Mouse (Mus musculus) embryonic facial prominence, embryonic 13.5 days (tissue): ENCODE data around the gene Tbc1d5. TPM values are rescaled to one million over a fixed set of nuclear protein-coding genes. Genes with fewer than 3 reads are reported as not detected.

Source experiments
- ATAC-seq: fragments of 200-750 bp; cut with Nextera tagmentation; 2 replicates; pipeline ENCODE4 v1.8.0; 2017; ENCODE audit warnings: low read depth; ENCODE audit not compliant: insufficient number of reproducible peaks, insufficient read depth, low FRiP score, low TSS enrichment
- H3K27ac ChIP-seq: fragments of 300-500 bp; sonication (generic); 2 replicates; pipeline ENCODE4 v1.5.1; 2015; ENCODE audit warnings: moderate library complexity, mild to moderate bottlenecking, inconsistent platforms
- H3K27me3 ChIP-seq: fragments of 300-500 bp; sonication (generic); 2 replicates; pipeline ENCODE4 v1.6.1; 2015; ENCODE audit warnings: mild to moderate bottlenecking, inconsistent platforms
- H3K36me3 ChIP-seq: fragments of 300-500 bp; sonication (generic); 2 replicates; pipeline ENCODE4 v1.6.1; 2015; ENCODE audit warnings: mild to moderate bottlenecking, inconsistent platforms
- H3K4me1 ChIP-seq: fragments of 300-500 bp; sonication (generic); 2 replicates; pipeline ENCODE4 v1.6.1; 2015; ENCODE audit warnings: inconsistent platforms
- H3K4me2 ChIP-seq: fragments of 300-500 bp; sonication (generic); 2 replicates; pipeline ENCODE4 v1.6.1; 2015; ENCODE audit warnings: moderate library complexity, mild to moderate bottlenecking, inconsistent platforms
- H3K4me3 ChIP-seq: fragments of 300-500 bp; sonication (generic); 2 replicates; pipeline ENCODE4 v1.5.1; 2015; ENCODE audit warnings: mild to moderate bottlenecking, inconsistent platforms
- H3K9ac ChIP-seq: fragments of 300-500 bp; sonication (generic); 2 replicates; pipeline ENCODE4 v1.6.1; 2015; ENCODE audit warnings: mild to moderate bottlenecking, inconsistent platforms
- H3K9me3 ChIP-seq: fragments of 300-500 bp; sonication (generic); 2 replicates; pipeline ENCODE4 v1.6.1; 2016; ENCODE audit warnings: inconsistent platforms
- WGBS: fragments of 180-500 bp; shearing (Covaris S2); methylation state at CpG from one replicate; pipeline ENCODE4 v1.1.7; 2015; ENCODE audit warnings: mixed read lengths; 5-methylcytosine and 5-hydroxymethylcytosine counted together
- polyA plus RNA-seq: library from polyadenylated mRNA; unstranded; fragments of >200 nt; fragmentation: Nextera tagmentation; extraction: Ambion mirVana; gene quantifications from 2 replicates; pipeline ENCODE4 v1.2.1, GENCODE M21; 2015

Gene Tbc1d5
- polyA plus RNA-seq, 1 experiment from 2014 or later = 13.4 TPM

- Histone ChIP-seq H3K36me3 (no peaks in the 10 kb centered on the region), H3K4me3 (no peak overlapping the region), H3K4me2 (no peak overlapping the region), H3K27me3 (no peaks in the 10 kb centered on the region), H3K4me1 (no peaks in the 10 kb centered on the region), H3K27ac (no peak overlapping the region), H3K9ac (no peak overlapping the region), H3K9me3 (no peaks in the 10 kb centered on the region)
- 91% methylated on average over 2 of the region's 2 CpGs for WGBS
- no peak for ATAC-seq
These were observed 387.5 kb downstream of the Tbc1d5 start for GRCm38 (mm10) chr17:50791671-50792070.

- H3K4me3 ChIP-seq = no peak overlapping the region
- ATAC-seq = no peak
- no peaks in the 10 kb centered on the region for H3K27me3 ChIP-seq
- no peaks in the 10 kb centered on the region for H3K36me3 ChIP-seq
- H3K4me2 ChIP-seq = no peak overlapping the region
- no peak overlapping the region for H3K9ac ChIP-seq
- 89% methylated on average over 4 of the region's 4 CpGs for WGBS
- no peaks in the 10 kb centered on the region for H3K4me1 ChIP-seq
- no peak overlapping the region for H3K27ac ChIP-seq
- H3K9me3 ChIP-seq = no peaks in the 10 kb centered on the region
These were observed 390.3 kb downstream of the Tbc1d5 start for GRCm38 (mm10) chr17:50788835-50789234.

- H3K36me3 ChIP-seq = no peaks in the 10 kb centered on the region
- H3K9me3 ChIP-seq = no peaks in the 10 kb centered on the region
- ATAC-seq = no peak
- 65% methylated on average over 3 of the region's 3 CpGs for WGBS
- H3K4me1 ChIP-seq = no peaks in the 10 kb centered on the region
- H3K4me2 ChIP-seq = no peak overlapping the region
- H3K9ac ChIP-seq = no peak overlapping the region
- no peak overlapping the region for H3K27ac ChIP-seq
- H3K4me3 ChIP-seq = no peak overlapping the region
- no peaks in the 10 kb centered on the region for H3K27me3 ChIP-seq
These were observed 403.9 kb downstream of the Tbc1d5 start for GRCm38 (mm10) chr17:50775247-50775646.

- no peaks in the 10 kb centered on the region for H3K9me3 ChIP-seq
These were observed 414.8 kb downstream of the Tbc1d5 start for GRCm38 (mm10) chr17:50764387-50764786.

GRCm38 (mm10) chr17:50763407-50763806, 415.7 kb downstream of the Tbc1d5 start:
- no peak for ATAC-seq
- H3K4me3 ChIP-seq = no peak overlapping the region
- H3K27me3 ChIP-seq = no peaks in the 10 kb centered on the region
- no peak overlapping the region for H3K4me2 ChIP-seq
- WGBS = 75% methylated on average over 5 of the region's 5 CpGs
- H3K9ac ChIP-seq = no peak overlapping the region
- no peaks in the 10 kb centered on the region for H3K36me3 ChIP-seq
- no peak overlapping the region for H3K27ac ChIP-seq
- H3K4me1 ChIP-seq = no peaks in the 10 kb centered on the region
- no peaks in the 10 kb centered on the region for H3K9me3 ChIP-seq

More at GRCm38 (mm10) chr17:50764387-50764786, 414.8 kb downstream of the Tbc1d5 start:
- Histone ChIP-seq H3K4me1 (no peaks in the 10 kb centered on the region), H3K9ac (no peak overlapping the region), H3K27ac (no peak overlapping the region), H3K4me2 (no peak overlapping the region), H3K27me3 (no peaks in the 10 kb centered on the region), H3K36me3 (no peaks in the 10 kb centered on the region), H3K4me3 (no peak overlapping the region)
- no peak for ATAC-seq
- 96% methylated on average over 7 of the region's 7 CpGs for whole genome bisulfite sequencing

GRCm38 (mm10) chr17:50762231-50762630, 416.9 kb downstream of the Tbc1d5 start:
- H3K4me3 ChIP-seq = no peak overlapping the region

GRCm38 (mm10) chr17:50761082-50761481, 418.1 kb downstream of the Tbc1d5 start:
- Histone ChIP-seq H3K4me1 (no peaks in the 10 kb centered on the region), H3K9me3 (no peaks in the 10 kb centered on the region), H3K4me3 (no peak overlapping the region), H3K27ac (no peak overlapping the region), H3K4me2 (no peak overlapping the region), H3K9ac (no peak overlapping the region), H3K27me3 (no peaks in the 10 kb centered on the region), H3K36me3 (no peaks in the 10 kb centered on the region)
- 46% methylated on average over 5 of the region's 5 CpGs for WGBS
- ATAC-seq = no peak

More at GRCm38 (mm10) chr17:50762231-50762630, 416.9 kb downstream of the Tbc1d5 start:
- H3K27me3 ChIP-seq = no peaks in the 10 kb centered on the region
- WGBS = 84% methylated on average over 5 of the region's 5 CpGs
- no peaks in the 10 kb centered on the region for H3K36me3 ChIP-seq
- H3K4me2 ChIP-seq = no peak overlapping the region
- no peak for ATAC-seq
- H3K4me1 ChIP-seq = no peaks in the 10 kb centered on the region
- H3K9me3 ChIP-seq = no peaks in the 10 kb centered on the region
- H3K27ac ChIP-seq = no peak overlapping the region
- H3K9ac ChIP-seq = no peak overlapping the region

- WGBS = 81% methylated on average over 9 of the region's 9 CpGs
- Histone ChIP-seq H3K9me3 (no peaks in the 10 kb centered on the region), H3K27ac (no peak overlapping the region), H3K27me3 (no peaks in the 10 kb centered on the region), H3K4me1 (no peaks in the 10 kb centered on the region), H3K36me3 (no peaks in the 10 kb centered on the region), H3K9ac (no peak overlapping the region), H3K4me2 (no peak overlapping the region), H3K4me3 (no peak overlapping the region)
- no peak for ATAC-seq
These were observed 425.6 kb downstream of the Tbc1d5 start for GRCm38 (mm10) chr17:50753356-50754138.

GRCm38 (mm10) chr17:50752753-50753152, 426.4 kb downstream of the Tbc1d5 start:
- 90% methylated on average over 3 of the region's 3 CpGs for WGBS
- no peaks in the 10 kb centered on the region for H3K9me3 ChIP-seq
- H3K9ac ChIP-seq = no peak overlapping the region
- no peaks in the 10 kb centered on the region for H3K4me1 ChIP-seq
- ATAC-seq = no peak
- no peak overlapping the region for H3K4me3 ChIP-seq
- H3K27ac ChIP-seq = no peak overlapping the region
- no peaks in the 10 kb centered on the region for H3K36me3 ChIP-seq
- no peaks in the 10 kb centered on the region for H3K27me3 ChIP-seq
- H3K4me2 ChIP-seq = no peak overlapping the region

- ATAC-seq = no peak
- H3K9me3 ChIP-seq = no peaks in the 10 kb centered on the region
- H3K27me3 ChIP-seq = no peaks in the 10 kb centered on the region
- no peak overlapping the region for H3K4me2 ChIP-seq
- no peaks in the 10 kb centered on the region for H3K4me1 ChIP-seq
- H3K4me3 ChIP-seq = no peak overlapping the region
- no peak overlapping the region for H3K9ac ChIP-seq
- WGBS = 88% methylated on average over 3 of the region's 3 CpGs
- H3K27ac ChIP-seq = no peak overlapping the region
- H3K36me3 ChIP-seq = no peaks in the 10 kb centered on the region
These were observed 427.2 kb downstream of the Tbc1d5 start for GRCm38 (mm10) chr17:50751911-50752310.

- H3K9me3 ChIP-seq = no peaks in the 10 kb centered on the region
- H3K27ac ChIP-seq = no peak overlapping the region
- no peaks in the 10 kb centered on the region for H3K27me3 ChIP-seq
- H3K4me2 ChIP-seq = no peak overlapping the region
- H3K4me3 ChIP-seq = no peak overlapping the region
- no peak overlapping the region for H3K9ac ChIP-seq
- H3K4me1 ChIP-seq = no peaks in the 10 kb centered on the region
- no peaks in the 10 kb centered on the region for H3K36me3 ChIP-seq
- 21% methylated on average over 2 of the region's 2 CpGs for WGBS
- ATAC-seq = no peak
These were observed 428.3 kb downstream of the Tbc1d5 start for GRCm38 (mm10) chr17:50750874-50751273.

- Histone ChIP-seq H3K9me3 (no peaks in the 10 kb centered on the region), H3K4me3 (no peak overlapping the region), H3K4me1 (peaks cover 1% of the 10 kb centered on the region), H3K4me2 (no peak overlapping the region), H3K27me3 (no peaks in the 10 kb centered on the region), H3K36me3 (0 out of 2 replicates have a peak, but pooled peaks cover 8% of the 10 kb centered on the region), H3K27ac (no peak overlapping the region), H3K9ac (no peak overlapping the region)
- 86% methylated on average over 6 of the region's 6 CpGs for WGBS
- no peak for ATAC-seq
These were observed 437.8 kb downstream of the Tbc1d5 start for GRCm38 (mm10) chr17:50741386-50741785.
